Mouse (Mus musculus): ENCODE measurements around the gene Kcnj9. TPM values are rescaled to one million over a fixed set of nuclear protein-coding genes. Genes with fewer than 3 reads are reported as not detected.

The Kcnj9 gene
- total RNA-seq, 2 experiments from 2014 or later = not detected

Other genes with a start within 250 kb of the Kcnj9 start
- gene Copa, start 246.8 kb downstream of the Kcnj9 start, total RNA-seq (2014; fragmentation: Nextera tagmentation) = 183 and 188 TPM in 2 replicates
- 175 and 184 TPM in 2 replicates for gene Copa, start 246.8 kb downstream of the Kcnj9 start, total RNA-seq (2017)
- gene Ncstn, start 246.5 kb downstream of the Kcnj9 start, total RNA-seq (2014; fragmentation: Nextera tagmentation) = 63.1 and 77.4 TPM in 2 replicates
- 29.3 and 38.9 TPM in 2 replicates for gene Ncstn, start 246.5 kb downstream of the Kcnj9 start, total RNA-seq (2017)
- 28.3 and 40.3 TPM in 2 replicates for gene Pex19, start 202.6 kb downstream of the Kcnj9 start, total RNA-seq (2014; fragmentation: Nextera tagmentation)
- 35.8 and 47.3 TPM in 2 replicates for gene Pex19, start 202.6 kb downstream of the Kcnj9 start, total RNA-seq (2017)
- gene Dcaf8, start 181.2 kb downstream of the Kcnj9 start, total RNA-seq (2014; fragmentation: Nextera tagmentation) = 68.0 and 76.2 TPM in 2 replicates
- gene Dcaf8, start 181.2 kb downstream of the Kcnj9 start, total RNA-seq (2017) = 107 and 114 TPM in 2 replicates
- gene Pea15a, start 122.5 kb downstream of the Kcnj9 start, total RNA-seq (2014; fragmentation: Nextera tagmentation) = 3.5 and 6.0 TPM in 2 replicates
- gene Pea15a, start 122.5 kb downstream of the Kcnj9 start, total RNA-seq (2017) = 1.2 and 1.7 TPM in 2 replicates
- gene Casq1, start 109.5 kb downstream of the Kcnj9 start, total RNA-seq (2014; fragmentation: Nextera tagmentation) = not detected in 2 replicates
- not detected in 2 replicates for gene Casq1, start 109.5 kb downstream of the Kcnj9 start, total RNA-seq (2017)
- not detected in 2 replicates for gene Atp1a4, start 70.9 kb downstream of the Kcnj9 start, total RNA-seq (2014; fragmentation: Nextera tagmentation)
- not detected in 2 replicates for gene Atp1a4, start 70.9 kb downstream of the Kcnj9 start, total RNA-seq (2017)
- 53.7 and 58.4 TPM in 2 replicates for gene Igsf8, start 67.7 kb downstream of the Kcnj9 start, total RNA-seq (2014; fragmentation: Nextera tagmentation)
- gene Igsf8, start 67.7 kb downstream of the Kcnj9 start, total RNA-seq (2017) = 24.8 and 25.0 TPM in 2 replicates
- not detected in 2 replicates for gene Atp1a2, start 31.3 kb downstream of the Kcnj9 start, total RNA-seq (2014; fragmentation: Nextera tagmentation)
- gene Atp1a2, start 31.3 kb downstream of the Kcnj9 start, total RNA-seq (2017) = not detected in 2 replicates
- 0.32 TPM in 1 of 2 replicates, not detected in the other for gene Kcnj10, start 11.9 kb upstream of the Kcnj9 start, total RNA-seq (2014; fragmentation: Nextera tagmentation)
- gene Kcnj10, start 11.9 kb upstream of the Kcnj9 start, total RNA-seq (2017) = 0.46 TPM in 1 of 2 replicates, not detected in the other
- 10.2 and 16.0 TPM in 2 replicates for gene Pigm, start 47.2 kb upstream of the Kcnj9 start, total RNA-seq (2014; fragmentation: Nextera tagmentation)
- gene Pigm, start 47.2 kb upstream of the Kcnj9 start, total RNA-seq (2017) = 13.8 and 16.2 TPM in 2 replicates
- gene Slamf9, start 146.0 kb upstream of the Kcnj9 start, total RNA-seq (2014; fragmentation: Nextera tagmentation) = not detected in 2 replicates
- 0.26 TPM in 1 of 2 replicates, not detected in the other for gene Slamf9, start 146.0 kb upstream of the Kcnj9 start, total RNA-seq (2017)
- gene Igsf9, start 152.5 kb upstream of the Kcnj9 start, total RNA-seq (2014; fragmentation: Nextera tagmentation) = not detected in 2 replicates
- gene Igsf9, start 152.5 kb upstream of the Kcnj9 start, total RNA-seq (2017) = not detected in 2 replicates
- gene Tagln2, start 170.7 kb upstream of the Kcnj9 start, total RNA-seq (2014; fragmentation: Nextera tagmentation) = 629 and 731 TPM in 2 replicates
- gene Tagln2, start 170.7 kb upstream of the Kcnj9 start, total RNA-seq (2017) = 281 and 350 TPM in 2 replicates
- gene Cfap45, start 191.5 kb upstream of the Kcnj9 start, total RNA-seq (2014; fragmentation: Nextera tagmentation) = not detected in 2 replicates
- 0.46 TPM in 1 of 2 replicates, not detected in the other for gene Cfap45, start 191.5 kb upstream of the Kcnj9 start, total RNA-seq (2017)
- gene Vsig8, start 226.6 kb upstream of the Kcnj9 start, total RNA-seq (2014; fragmentation: Nextera tagmentation) = not detected in 2 replicates
- not detected in 2 replicates for gene Vsig8, start 226.6 kb upstream of the Kcnj9 start, total RNA-seq (2017)

Data from granulocyte monocyte progenitor cell, adult 5-6 weeks (primary cell).